Mouse (Mus musculus) heart, postnatal 0 days (tissue): ENCODE measurements around the gene Comp.

Experiments used
- CTCF ChIP-seq: IDR thresholded peaks from 2 replicates; pipeline ENCODE4 v1.5.1; 2016; ENCODE audit warnings: antibody characterized with exemption, control low read depth, low read depth
- EP300 ChIP-seq: IDR thresholded peaks from 2 replicates; pipeline ENCODE4 v1.6.1; 2016; ENCODE audit warnings: antibody characterized with exemption, low read depth

DNA sequence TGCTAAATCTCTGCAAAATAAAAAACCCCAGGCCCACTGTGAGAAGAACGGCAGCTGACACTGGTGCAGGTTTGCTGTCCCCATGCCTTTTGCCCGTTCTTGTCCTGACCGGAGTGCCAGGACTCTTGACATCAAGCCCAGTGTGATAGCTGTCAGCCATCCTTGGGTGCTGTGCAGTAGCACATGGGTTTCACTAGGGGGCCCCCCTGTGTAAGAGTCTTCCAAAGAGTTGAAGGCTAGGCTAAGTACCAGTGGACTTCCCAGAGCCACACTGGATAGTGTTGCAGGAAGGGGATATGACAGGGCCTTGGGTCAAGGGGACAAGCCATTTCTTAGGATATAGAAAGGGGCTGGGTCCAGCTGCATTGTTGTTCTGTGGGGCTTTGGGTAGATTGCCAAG, 9.9 kb downstream of the Comp start:
- TF ChIP-seq CTCF, result peak; percentile 82
- no peak for TF ChIP-seq EP300
